Mouse (Mus musculus): ENCODE results near the gene Chd2. TPM values are rescaled to one million over a fixed set of nuclear protein-coding genes. Genes with fewer than 3 reads are reported as not detected.
A peak's percentile ranks its signal among the peaks of the same experiment; 100 is the strongest.

Chd2 gene
- total and polyA plus RNA-seq, 3 experiments = 32.9 to 43.3 (median 38.1) TPM

DNA sequence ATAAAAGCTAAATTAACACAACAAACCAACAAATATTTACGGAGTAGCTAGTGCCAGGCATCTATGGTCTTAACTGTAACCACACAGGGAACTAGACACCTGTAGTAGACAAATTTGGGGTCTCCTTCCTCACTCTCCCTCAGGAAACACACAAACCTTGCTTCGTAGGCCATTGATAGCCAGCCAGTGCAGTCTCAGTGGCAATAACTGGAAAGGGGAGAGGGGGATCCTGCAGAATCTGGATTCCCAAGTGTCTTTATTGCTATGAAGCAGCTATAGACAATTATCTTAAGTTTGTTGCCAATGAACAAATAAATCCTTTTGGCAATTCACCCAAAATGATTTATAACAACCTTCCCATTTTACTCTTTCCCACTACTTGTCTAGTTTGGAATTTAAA is 6.4 kb upstream of the Chd2 start:
- no peak for TF ChIP-seq POLR2A (IDR thresholded peaks at IDR 0.05; ENCODE audit: insufficient read depth, low read depth, low read length)
- no peak for TF ChIP-seq CTCF (IDR thresholded peaks at IDR 0.05)
- no peak for TF ChIP-seq EP300 (IDR thresholded peaks at IDR 0.05; ENCODE audit: insufficient read depth, low read depth, low read length)
- Histone ChIP-seq H3K27me3 (ENCODE audit: control insufficient read depth, insufficient read depth, low read length) (no peaks in the 10 kb centered on the region), H3K27ac (no peak overlapping the region), H3K4me3 (no peak overlapping the region), H3K4me1 (ENCODE audit: control insufficient read depth, insufficient read depth, low read length) (peaks cover 23% of the 10 kb centered on the region), H3K9ac (ENCODE audit: low read depth, low read length) (peak overlapping the region; percentile 59; the same call in 1 of the 2 replicates), H3K36me3 (ENCODE audit: control insufficient read depth, insufficient read depth, low read length) (peaks cover 63% of the 10 kb centered on the region), H3K79me2 (replicated peaks; ENCODE audit: control insufficient read depth, insufficient read depth, low read length) (peaks cover 9% of the 10 kb centered on the region)
- intact Hi-C loops (cut with DNase I) = no loop called here
- DNase-seq = no peak
- 23% methylated on average over 2 of the region's 2 CpGs for WGBS

DNA sequence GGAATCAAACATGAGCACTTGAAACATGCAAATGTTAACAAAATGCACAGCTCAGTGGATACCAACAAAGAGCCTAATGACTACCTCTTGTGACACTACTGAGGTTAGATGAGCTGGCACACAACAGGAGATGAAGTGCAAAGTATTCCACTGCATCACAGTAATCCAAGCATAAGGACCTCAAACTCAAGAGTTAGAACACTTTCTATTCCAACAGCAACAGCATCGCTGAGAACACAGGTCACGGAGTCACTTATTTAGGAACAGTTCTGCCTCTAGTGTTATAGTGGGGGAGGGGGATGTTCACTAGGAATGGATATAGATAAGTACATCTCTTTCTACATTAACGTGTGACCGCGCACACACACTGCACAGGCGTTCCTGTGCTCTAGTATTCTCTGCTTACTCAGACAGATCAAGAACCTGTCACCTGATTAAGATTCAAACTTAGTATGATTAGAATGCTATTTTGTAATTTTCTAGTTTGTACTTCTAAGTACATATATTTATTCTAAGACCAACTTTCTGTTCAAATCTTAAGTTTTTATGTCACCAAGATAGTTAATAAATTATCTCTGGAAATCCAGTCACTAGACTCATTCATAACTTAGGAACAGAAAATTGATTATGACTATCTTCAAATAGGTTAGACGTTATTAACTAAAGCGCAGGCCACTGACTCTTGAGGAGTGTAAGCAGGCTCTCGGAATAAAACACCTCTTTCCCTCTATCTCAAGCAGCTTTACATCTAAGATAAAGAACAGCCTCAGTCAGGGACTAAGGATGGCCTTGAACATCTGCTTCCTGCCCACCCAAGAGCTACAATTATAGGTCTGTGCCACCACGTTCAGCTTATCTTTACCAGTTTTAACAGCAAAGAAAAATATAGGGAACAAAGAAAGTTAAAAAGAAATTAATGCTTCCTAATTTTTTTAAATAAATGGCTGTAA is 5.2 kb upstream of the Chd2 start:
- peak overlapping the region; percentile 13; the same call in 1 of the 2 replicates for H3K27ac ChIP-seq
- peak overlapping the region; percentile 58 for H3K9ac ChIP-seq (ENCODE audit: low read depth, low read length)
- WGBS = 9% methylated on average over 10 of the region's 10 CpGs
- H3K36me3 ChIP-seq (ENCODE audit: control insufficient read depth, insufficient read depth, low read length) = peaks cover 59% of the 10 kb centered on the region
- H3K4me3 ChIP-seq = peak overlapping the region; percentile 23
- DNase-seq = no peak
- peaks cover 18% of the 10 kb centered on the region for H3K4me1 ChIP-seq (ENCODE audit: control insufficient read depth, insufficient read depth, low read length)
- peaks cover 9% of the 10 kb centered on the region for H3K79me2 ChIP-seq (replicated peaks; ENCODE audit: control insufficient read depth, insufficient read depth, low read length)
- H3K27me3 ChIP-seq (ENCODE audit: control insufficient read depth, insufficient read depth, low read length) = no peaks in the 10 kb centered on the region
- TF ChIP-seq EP300 (IDR thresholded peaks at IDR 0.05; ENCODE audit: insufficient read depth, low read depth, low read length) (no peak), POLR2A (IDR thresholded peaks at IDR 0.05; ENCODE audit: insufficient read depth, low read depth, low read length) (no peak), CTCF (IDR thresholded peaks at IDR 0.05) (no peak)
- intact Hi-C loops (cut with DNase I) = no loop called here

DNA sequence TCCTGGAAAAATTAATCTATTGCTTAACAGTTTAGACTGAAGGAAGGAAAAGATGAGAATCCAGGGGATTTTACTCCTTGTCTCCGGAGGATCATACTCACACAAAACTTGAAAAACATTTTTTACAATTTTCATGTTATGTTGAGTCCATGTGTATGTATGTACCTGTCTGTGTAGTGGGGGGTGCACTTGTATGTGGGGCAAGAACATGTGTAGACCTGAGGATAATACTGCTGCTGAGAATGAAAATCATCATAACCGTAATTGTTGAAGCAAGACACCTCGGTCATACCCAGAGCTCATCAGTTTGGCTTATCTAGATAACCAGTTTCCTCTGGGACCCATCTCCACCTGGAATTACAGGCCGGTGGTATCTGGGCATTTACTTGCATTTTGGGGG is 3.4 kb upstream of the Chd2 start:
- no peak overlapping the region; the same call in 1 of the 2 replicates for H3K27ac ChIP-seq
- DNase-seq = no peak
- TF ChIP-seq EP300 (IDR thresholded peaks at IDR 0.05; ENCODE audit: insufficient read depth, low read depth, low read length) (no peak), POLR2A (IDR thresholded peaks at IDR 0.05; ENCODE audit: insufficient read depth, low read depth, low read length) (no peak), CTCF (IDR thresholded peaks at IDR 0.05) (no peak)

DNA sequence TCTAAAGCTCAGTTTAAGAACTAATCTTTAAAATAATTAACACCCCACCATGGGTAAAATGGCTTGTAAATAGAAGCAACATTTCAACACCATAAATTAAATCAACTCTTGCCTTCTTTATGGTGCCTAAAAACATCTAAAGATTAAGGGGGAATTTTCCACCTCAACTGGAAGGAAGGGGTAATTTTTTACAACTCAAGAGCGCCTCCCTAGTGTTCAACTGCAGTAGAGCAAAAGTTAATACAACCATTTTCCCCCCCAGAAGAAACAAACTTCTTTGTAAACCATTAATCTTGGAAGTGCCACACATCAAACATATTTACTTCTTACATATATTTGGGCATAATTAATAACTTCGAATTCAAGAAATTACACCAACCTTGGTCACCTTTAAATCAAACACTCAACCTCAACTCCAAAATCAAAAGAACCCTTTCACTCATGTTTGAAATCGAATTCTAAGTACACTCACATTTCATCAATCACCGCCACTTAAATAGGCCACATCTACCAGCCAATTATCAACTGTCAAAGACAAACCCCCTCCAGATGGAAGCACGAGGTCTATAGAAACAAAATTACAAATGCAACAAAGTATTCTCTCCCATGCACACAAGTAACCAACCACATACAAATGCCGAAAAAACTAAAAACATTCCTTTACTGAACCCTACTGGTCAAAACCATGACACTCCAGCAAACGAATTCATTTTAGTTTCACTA is 662 bp upstream of the Chd2 start:
- Histone ChIP-seq H3K4me1 (ENCODE audit: control insufficient read depth, insufficient read depth, low read length) (peaks cover 15% of the 10 kb centered on the region), H3K4me3 (peak overlapping the region; percentile 75), H3K27me3 (ENCODE audit: control insufficient read depth, insufficient read depth, low read length) (no peaks in the 10 kb centered on the region), H3K79me2 (replicated peaks; ENCODE audit: control insufficient read depth, insufficient read depth, low read length) (peaks cover 5% of the 10 kb centered on the region), H3K9ac (ENCODE audit: low read depth, low read length) (no peak overlapping the region), H3K36me3 (ENCODE audit: control insufficient read depth, insufficient read depth, low read length) (peaks cover 37% of the 10 kb centered on the region), H3K27ac (peak overlapping the region; percentile 98)
- intact Hi-C loops (cut with DNase I) = no loop called here
- TF ChIP-seq POLR2A (IDR thresholded peaks at IDR 0.05; ENCODE audit: insufficient read depth, low read depth, low read length) (no peak), CTCF (IDR thresholded peaks at IDR 0.05) (peak; percentile 55), EP300 (IDR thresholded peaks at IDR 0.05; ENCODE audit: insufficient read depth, low read depth, low read length) (no peak)
- no peak for DNase-seq
- WGBS = 63% methylated on average over 7 of the region's 7 CpGs

More for the DNA sequence above, 3.4 kb upstream of the Chd2 start:
- intact Hi-C loops (cut with DNase I) = no loop called here
- Histone ChIP-seq H3K9ac (ENCODE audit: low read depth, low read length) (no peak overlapping the region; the same call in 1 of the 2 replicates), H3K79me2 (replicated peaks; ENCODE audit: control insufficient read depth, insufficient read depth, low read length) (peaks cover 9% of the 10 kb centered on the region), H3K36me3 (ENCODE audit: control insufficient read depth, insufficient read depth, low read length) (peaks cover 47% of the 10 kb centered on the region), H3K4me3 (no peak overlapping the region), H3K27me3 (ENCODE audit: control insufficient read depth, insufficient read depth, low read length) (no peaks in the 10 kb centered on the region), H3K4me1 (ENCODE audit: control insufficient read depth, insufficient read depth, low read length) (peaks cover 17% of the 10 kb centered on the region)
- 21% methylated on average over 4 of the region's 4 CpGs for WGBS

DNA sequence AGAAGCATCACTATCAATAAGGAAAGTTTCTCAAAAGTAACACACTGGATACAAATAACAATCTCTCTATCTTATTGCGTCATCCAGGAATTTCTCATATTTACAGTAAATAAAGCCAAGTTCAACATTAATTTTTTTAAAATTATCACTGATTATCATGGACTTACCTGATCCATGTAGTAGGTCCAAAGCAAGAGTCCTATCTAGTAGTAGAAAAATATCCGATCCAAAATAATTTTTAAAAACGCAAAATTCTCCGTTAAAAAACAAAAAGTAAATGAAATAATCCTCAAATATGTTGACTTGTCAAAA is 595 bp downstream of the Chd2 start:
- H3K4me1 ChIP-seq (ENCODE audit: control insufficient read depth, insufficient read depth, low read length) = peaks cover 10% of the 10 kb centered on the region
- intact Hi-C loops (cut with DNase I) = loop anchor here (1.0 kb wide), 1 partner anchor 53 kb away; no protein-coding TSS in a partner anchor
- peaks cover 2% of the 10 kb centered on the region; the same call in 1 of the 2 replicates for H3K79me2 ChIP-seq (replicated peaks; ENCODE audit: control insufficient read depth, insufficient read depth, low read length)
- no peak overlapping the region for H3K9ac ChIP-seq (ENCODE audit: low read depth, low read length)
- peak overlapping the region; percentile 98 for H3K27ac ChIP-seq
- 0% methylated on average over 4 of the region's 4 CpGs for WGBS
- no peak for DNase-seq
- TF ChIP-seq EP300 (IDR thresholded peaks at IDR 0.05; ENCODE audit: insufficient read depth, low read depth, low read length) = no peak
- TF ChIP-seq CTCF (IDR thresholded peaks at IDR 0.05) = no peak
- no peak for TF ChIP-seq POLR2A (IDR thresholded peaks at IDR 0.05; ENCODE audit: insufficient read depth, low read depth, low read length)
- H3K27me3 ChIP-seq (ENCODE audit: control insufficient read depth, insufficient read depth, low read length) = no peaks in the 10 kb centered on the region
- peak overlapping the region; percentile 75 for H3K4me3 ChIP-seq
- H3K36me3 ChIP-seq (ENCODE audit: control insufficient read depth, insufficient read depth, low read length) = peaks cover 34% of the 10 kb centered on the region

Data from heart, adult 2 months (tissue).